Mouse (Mus musculus) mature B cell (primary cell): ENCODE results near the gene Alox5ap.

Source experiments
- in situ Hi-C: fragments of 300-500 bp; cut with MboI; formaldehyde crosslinking; loops from 2 replicates; pipeline ENCODE4 v1.14.3; 2019

The Alox5ap gene

DNA sequence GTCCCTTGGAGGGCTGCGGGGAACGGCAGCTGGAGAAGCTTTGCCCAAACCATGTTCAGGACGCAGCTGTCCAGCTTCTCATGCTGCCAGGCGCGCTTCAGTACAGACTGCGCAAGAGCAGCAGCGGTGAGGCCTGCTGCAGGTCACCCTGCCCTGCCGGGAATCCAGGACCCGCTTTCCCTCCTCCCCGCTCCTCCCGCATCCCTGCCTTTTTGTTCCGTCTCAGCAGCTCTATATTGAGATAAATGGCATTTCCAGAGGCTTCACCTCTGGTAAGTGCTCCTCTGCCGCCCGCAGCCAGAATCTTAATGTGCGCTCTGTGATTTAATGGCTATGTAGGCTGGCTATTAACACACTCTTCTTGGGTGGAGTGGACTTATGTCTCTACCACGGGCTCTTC is 5.5 kb upstream of the Alox5ap start:
- in situ Hi-C loops = no loop called here

DNA sequence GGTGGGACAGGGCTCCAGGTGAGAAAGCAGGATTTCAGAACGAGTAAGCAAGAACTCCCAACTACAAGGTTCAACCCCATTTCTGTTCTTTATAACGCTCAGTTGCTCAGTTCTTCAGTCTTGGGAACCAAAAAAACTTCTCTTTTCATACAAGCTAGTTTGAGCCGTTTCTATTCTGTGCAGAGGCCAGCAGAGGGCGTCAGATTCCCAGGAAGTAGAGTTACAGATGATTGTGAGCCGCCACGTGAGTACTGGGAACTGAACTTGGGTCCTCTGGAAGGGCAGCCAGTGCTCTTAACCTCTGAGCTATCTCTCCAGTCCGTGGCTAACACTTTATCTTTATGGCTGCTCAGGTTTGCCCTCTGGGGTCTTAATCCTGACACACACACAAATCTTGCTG is 3.1 kb upstream of the Alox5ap start:
- in situ Hi-C loops = no loop called here

DNA sequence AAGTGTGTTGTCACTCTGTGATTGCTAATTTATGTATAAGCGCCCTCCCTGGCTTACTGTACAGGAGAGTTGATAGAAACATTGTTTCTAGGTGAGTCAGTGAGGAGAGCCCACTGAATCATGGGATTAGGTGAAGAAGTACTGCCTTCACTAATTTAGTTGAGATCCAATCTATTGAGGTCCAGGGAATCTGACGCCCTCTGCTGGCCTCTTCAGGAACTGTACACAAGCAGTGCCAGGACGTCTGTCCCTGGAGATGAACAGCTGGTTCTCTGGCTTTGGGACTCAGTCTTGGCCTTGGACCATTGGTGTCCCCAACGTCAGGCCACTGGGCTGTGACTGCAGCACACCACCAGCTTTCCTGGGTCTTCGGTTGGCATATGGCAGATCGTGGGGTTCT is 2.7 kb upstream of the Alox5ap start:
- in situ Hi-C loops = no loop called here

DNA sequence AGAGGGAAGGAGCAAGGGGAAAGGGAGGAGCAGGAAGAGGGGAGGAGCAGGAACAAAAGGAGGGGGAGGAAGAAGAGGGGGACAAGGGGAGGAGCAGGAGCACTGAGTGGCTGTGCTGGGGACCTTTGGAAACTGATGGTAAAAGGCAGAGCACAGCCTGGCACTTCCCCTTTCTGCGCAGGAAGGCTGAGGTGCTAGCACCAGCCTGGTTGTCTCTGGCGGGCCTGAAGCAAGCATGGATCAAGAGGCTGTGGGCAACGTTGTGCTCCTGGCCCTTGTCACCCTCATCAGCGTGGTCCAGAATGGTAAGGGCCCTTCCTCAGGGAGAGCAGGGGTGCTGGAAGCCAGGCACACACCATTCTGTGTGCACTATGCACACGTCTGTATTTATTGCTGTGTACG is 312 bp downstream of the Alox5ap start:
- in situ Hi-C loops = no loop called here

- in situ Hi-C loops = no loop called here
Observed at GRCm38 (mm10) chr5:149266761-149267221, 2.2 kb downstream of the Alox5ap start.

- in situ Hi-C loops = no loop called here
Observed at GRCm38 (mm10) chr5:149267493-149267892, 2.9 kb downstream of the Alox5ap start.

DNA sequence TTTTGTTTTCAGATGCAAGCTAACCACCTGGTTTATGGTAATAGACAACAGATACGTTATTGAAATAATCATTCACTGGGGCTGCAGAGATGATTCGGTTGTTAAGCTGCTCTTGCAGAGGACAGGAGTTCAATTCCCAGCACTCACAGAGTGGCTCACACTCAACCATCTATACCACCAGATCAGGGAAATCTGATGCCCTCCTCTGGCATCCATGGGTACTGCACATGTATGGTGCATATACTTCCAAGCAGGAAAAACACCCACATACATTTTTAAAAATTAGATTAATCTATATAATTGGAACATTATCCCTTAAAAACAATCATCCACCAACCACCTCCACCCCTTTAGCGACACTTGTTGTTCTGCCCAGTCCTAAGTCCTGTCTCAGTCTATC is 6.7 kb downstream of the Alox5ap start:
- in situ Hi-C loops = no loop called here

DNA sequence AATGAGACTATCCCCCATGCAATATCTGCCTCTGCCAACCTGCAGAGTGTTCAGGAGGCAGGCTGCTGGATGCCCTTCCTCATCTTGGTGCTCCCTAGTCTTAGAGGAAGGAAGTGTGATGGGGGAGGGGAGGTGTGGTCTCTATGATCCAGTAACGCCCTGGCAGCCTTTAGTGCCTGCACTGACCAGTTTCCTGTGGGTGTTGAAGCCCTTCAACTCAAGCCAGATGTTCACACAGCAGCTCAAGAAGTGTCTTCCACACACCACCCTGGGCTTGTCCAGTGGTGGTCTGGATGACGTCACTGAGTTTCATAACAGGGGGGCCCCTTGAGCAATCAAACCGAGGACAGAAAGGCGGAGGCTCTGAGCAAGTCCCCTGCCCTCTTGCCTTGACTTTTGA is 8.0 kb downstream of the Alox5ap start:
- in situ Hi-C loops = no loop called here

- in situ Hi-C loops = no loop called here
Observed at GRCm38 (mm10) chr5:149274390-149275104, 10.0 kb downstream of the Alox5ap start.

GRCm38 (mm10) chr5:149275105-149275494 is 10.5 kb downstream of the Alox5ap start:
- in situ Hi-C loops = no loop called here

DNA sequence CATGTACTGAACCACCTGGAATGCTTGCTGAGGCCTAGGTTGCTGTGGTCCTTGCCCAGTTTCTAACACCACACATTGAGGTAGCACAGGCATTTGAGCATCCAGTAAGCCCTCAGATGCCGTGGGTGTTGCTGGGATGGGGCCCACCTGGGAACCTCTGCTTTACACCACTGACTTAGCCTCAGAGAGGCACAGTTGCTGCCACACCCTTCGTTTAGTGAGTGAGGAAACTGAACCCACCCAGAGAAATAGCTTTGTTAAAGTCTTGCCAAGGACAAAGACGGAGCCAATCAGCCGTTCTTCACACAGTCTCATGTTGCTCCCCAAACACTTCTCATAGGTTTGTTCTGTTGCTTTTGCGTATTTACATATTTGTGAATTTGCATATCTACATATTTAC is 13.0 kb downstream of the Alox5ap start:
- in situ Hi-C loops = no loop called here

DNA sequence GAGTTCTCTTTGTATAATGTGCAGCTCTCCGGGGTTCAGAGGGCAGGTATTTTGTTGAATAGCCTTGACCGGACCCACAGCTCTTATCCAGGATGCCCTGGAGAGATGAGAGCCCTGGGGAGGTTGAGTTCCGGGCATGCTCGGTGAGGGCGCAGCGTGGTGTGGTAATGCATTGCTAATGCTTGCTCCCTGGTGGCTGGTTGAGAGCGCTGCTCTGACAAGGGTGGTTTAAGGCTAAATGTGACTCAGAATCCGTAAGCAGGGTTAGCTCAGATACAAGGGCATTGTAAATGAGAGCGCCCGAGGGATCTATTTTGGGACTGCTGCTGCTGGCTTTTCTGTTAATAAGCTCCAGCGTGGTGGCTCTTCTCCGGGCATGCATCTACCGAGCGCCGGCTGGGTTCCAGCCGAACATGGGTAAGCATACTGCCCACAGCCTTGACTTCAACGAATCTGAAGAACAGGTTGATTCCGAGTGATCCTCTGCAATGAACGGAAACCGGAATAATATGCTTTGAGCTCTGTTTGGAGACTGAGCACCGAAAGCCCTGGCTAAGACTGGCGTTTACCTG is 14.8 kb downstream of the Alox5ap start:
- in situ Hi-C loops = no loop called here

GRCm38 (mm10) chr5:149283009-149283408 is 18.4 kb downstream of the Alox5ap start:
- in situ Hi-C loops = no loop called here

DNA sequence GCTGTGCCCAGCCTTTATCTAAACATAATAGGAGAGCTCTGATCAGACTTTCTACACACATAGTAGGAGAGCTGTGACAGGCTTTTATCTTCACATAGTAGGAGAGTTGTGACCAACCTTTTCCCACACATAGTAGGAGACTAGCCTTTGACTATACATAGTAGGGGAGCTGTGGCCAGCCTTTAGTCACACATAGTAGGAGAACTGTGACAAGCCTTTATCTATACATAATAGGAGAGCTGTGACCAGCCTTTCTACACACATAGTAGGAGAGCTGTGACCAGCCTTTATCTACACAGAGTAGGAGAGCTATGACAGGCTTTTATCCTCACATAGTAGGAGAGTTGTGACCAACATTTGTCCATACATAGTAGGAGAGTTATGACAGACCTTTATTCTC is 19.3 kb downstream of the Alox5ap start:
- in situ Hi-C loops = no loop called here

DNA sequence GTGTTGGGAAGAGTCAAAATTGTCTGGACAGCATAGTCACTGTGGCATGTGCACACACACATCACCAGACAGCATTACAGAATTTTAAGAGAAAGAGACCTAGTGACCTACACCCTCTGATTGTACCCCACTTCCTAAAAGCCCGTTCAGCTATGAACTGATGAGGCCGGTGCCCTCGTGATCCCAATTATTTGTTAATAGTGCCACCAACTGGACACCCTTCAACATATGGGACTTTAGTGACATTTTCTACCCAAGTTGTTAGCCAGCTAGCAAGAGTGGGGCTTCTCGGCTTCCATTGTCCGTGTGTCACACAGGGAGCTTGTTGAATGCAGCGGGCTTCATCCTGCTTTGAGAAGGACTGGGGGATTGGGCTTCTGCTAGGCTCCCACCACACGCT is 21.5 kb downstream of the Alox5ap start:
- in situ Hi-C loops = no loop called here

GRCm38 (mm10) chr5:149287148-149288038 is 22.8 kb downstream of the Alox5ap start:
- in situ Hi-C loops = no loop called here

GRCm38 (mm10) chr5:149291266-149291665 is 26.7 kb downstream of the Alox5ap start:
- in situ Hi-C loops = no loop called here

DNA sequence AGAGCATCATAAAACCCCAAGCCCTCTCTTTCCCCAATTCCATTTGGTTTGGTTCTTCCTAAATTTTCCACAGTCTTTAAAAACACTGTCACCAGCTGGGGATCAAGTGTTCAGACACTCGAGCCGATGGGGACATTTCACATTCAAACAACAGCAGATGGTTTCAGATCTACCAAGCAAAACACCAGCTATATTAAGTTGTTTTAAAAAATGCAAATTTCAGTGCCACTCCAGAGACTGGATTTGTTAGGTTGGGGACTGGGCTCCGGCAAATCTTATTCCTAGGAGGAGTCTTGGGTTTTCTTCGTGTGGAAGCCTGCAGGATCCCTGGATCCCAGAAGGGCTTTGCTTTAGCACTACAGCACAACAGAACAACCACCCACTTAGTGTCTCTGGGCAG is 28.5 kb downstream of the Alox5ap start:
- in situ Hi-C loops = no loop called here

GRCm38 (mm10) chr5:149296808-149297207 is 32.2 kb downstream of the Alox5ap start:
- in situ Hi-C loops = no loop called here

DNA sequence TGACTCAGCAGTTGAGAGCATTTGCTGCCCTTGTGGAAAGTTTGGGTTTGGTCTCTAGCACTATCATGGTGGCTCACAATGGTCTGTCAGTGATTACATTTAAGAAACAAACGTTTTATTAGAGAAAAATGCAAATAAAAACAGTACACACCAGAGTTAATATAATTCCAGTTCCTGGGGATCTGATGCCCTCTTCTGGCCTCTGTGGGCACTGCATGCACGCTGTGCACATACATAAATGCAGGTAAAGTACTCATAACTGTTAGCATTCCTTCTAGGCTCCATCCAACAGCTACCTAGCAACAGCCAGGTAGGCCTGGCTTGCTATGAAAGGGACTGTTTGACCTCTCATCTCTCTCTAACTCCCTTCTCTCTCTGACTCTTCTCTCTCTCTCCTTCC is 32.9 kb downstream of the Alox5ap start:
- in situ Hi-C loops = no loop called here

GRCm38 (mm10) chr5:149298234-149298633 is 33.7 kb downstream of the Alox5ap start:
- in situ Hi-C loops = no loop called here

GRCm38 (mm10) chr5:149312884-149313652 is 48.5 kb downstream of the Alox5ap start:
- in situ Hi-C loops = no loop called here
